9 mouse cellular contexts compared by ENCODE assay signal in the genomic region with DNA sequence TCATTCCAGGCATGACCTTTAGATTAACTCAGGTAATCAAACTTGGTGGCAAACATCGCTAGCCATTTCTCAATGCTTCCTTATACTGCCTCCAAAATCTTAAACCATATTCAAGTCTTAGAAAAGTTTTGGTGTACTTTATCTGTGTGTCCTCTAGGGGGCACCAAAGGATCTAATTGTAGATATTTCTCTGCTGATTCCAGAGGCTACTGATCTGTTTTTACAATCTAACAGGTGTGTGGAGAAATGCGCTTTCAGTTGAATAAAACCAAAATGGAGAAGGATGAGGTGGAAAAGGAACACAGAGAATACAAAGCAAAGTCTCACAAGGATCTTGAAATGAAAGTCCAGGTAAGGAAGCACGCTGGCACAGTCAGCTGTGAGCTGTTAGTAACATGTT.
DNase-seq lines count a peak whose midpoint lies in the region; ATAC-seq lines count a peak whose summit lies in the region.
"Had no signal": no experiment of that assay in that cellular context is flagged by ENCODE, and none has a peak within 500 bp of the region (broad histone marks: within the 10 kb centered on the region; RNA-seq: fewer than 3 reads in every experiment).

No protein-coding gene starts in this region.

- no peak overlapping the region for H3K27ac ChIP-seq in forebrain, embryonic 14.5 days (ENCODE audit: low read depth, low read length)
- H3K27ac ChIP-seq: heart, embryonic 13.5 days had no signal

- no peak overlapping the region for H3K9ac ChIP-seq in forebrain, embryonic 14.5 days (ENCODE audit: low read length)
- H3K9ac ChIP-seq: heart, embryonic 13.5 days had no signal

- H3K4me2 ChIP-seq in forebrain, embryonic 14.5 days (ENCODE audit: low read length) = no peak overlapping the region
- H3K4me2 ChIP-seq: heart, embryonic 13.5 days had no signal

- no peaks in the 10 kb centered on the region for H3K9me3 ChIP-seq in forebrain, embryonic 14.5 days (replicated peaks; ENCODE audit: control insufficient read depth, low read length)
- H3K9me3 ChIP-seq: heart, embryonic 13.5 days had no signal

- H3K36me3 ChIP-seq in forebrain, embryonic 14.5 days (ENCODE audit: control insufficient read depth, insufficient read depth, low read length) = no peaks in the 10 kb centered on the region
- H3K36me3 ChIP-seq: heart, embryonic 13.5 days had no signal

- intact Hi-C loops in left cerebral cortex, postnatal 14 days (cut with DNase I) = loop anchor here (2.0 to 5.0 kb wide), 4 partner anchors 310 to 825 kb away; a partner anchor contains a TSS
- intact Hi-C loops in left cerebral cortex, postnatal 4 days (cut with DNase I) = loop anchor here (5.0 kb wide), 3 partner anchors 565 to 825 kb away; a partner anchor contains a TSS

- H3K27me3 ChIP-seq in forebrain, embryonic 14.5 days (replicated peaks; ENCODE audit: control insufficient read depth, insufficient read depth, low read length) = no peaks in the 10 kb centered on the region
- H3K27me3 ChIP-seq: heart, embryonic 13.5 days had no signal

- 38% methylated on average over 3 of the region's 3 CpGs for WGBS in forebrain, embryonic 14.5 days

- peak; percentile 54 to 66 for DNase-seq in cerebellum, adult 18-20 months
- no peak for DNase-seq in cerebellum, adult 11-12 months
- peak; percentile 73 to 79 for DNase-seq in left cerebral cortex, postnatal 14 days (ENCODE audit: low spot score in 2 of 2)
- DNase-seq in left cerebral cortex, postnatal 4 days = no peak
- DNase-seq in NIH3T3 (ENCODE audit: low read depth) = peak; percentile 85
- peak; percentile 92 for DNase-seq in forebrain, embryonic 14.5 days (ENCODE audit: low spot score)
- peak; percentile 62 for DNase-seq in lung, postnatal 10 days
- no peak for DNase-seq in yolk sac, embryonic 10.5 days (ENCODE audit: low spot score)

- H3K4me3 ChIP-seq in forebrain, embryonic 14.5 days (ENCODE audit: low read depth, low read length) = no peak overlapping the region
- H3K4me3 ChIP-seq: heart, embryonic 13.5 days had no signal

- peaks cover 20% of the 10 kb centered on the region for H3K4me1 ChIP-seq in forebrain, embryonic 14.5 days (ENCODE audit: control insufficient read depth, insufficient read depth, low read length)
- H3K4me1 ChIP-seq: heart, embryonic 13.5 days had no signal

- peak; percentile 19; the same call in 1 of the 2 replicates for ATAC-seq in forebrain, embryonic 14.5 days

Comparison
In these comparisons a context has a peak if more than half of its experiments do, and no peak if none do; other contexts are left out.
1. DNase-seq: peak in cerebellum, adult 18-20 months (2 of 2), left cerebral cortex, postnatal 14 days (2 of 2), NIH3T3 (single experiment), forebrain, embryonic 14.5 days (single experiment) and lung, postnatal 10 days (single experiment); none in cerebellum, adult 11-12 months (single experiment), left cerebral cortex, postnatal 4 days (single experiment) and yolk sac, embryonic 10.5 days (single experiment).